Mouse (Mus musculus): ENCODE measurements around the gene Hbq1b.
A peak's percentile ranks its signal among the peaks of the same experiment; 100 is the strongest.

DNA sequence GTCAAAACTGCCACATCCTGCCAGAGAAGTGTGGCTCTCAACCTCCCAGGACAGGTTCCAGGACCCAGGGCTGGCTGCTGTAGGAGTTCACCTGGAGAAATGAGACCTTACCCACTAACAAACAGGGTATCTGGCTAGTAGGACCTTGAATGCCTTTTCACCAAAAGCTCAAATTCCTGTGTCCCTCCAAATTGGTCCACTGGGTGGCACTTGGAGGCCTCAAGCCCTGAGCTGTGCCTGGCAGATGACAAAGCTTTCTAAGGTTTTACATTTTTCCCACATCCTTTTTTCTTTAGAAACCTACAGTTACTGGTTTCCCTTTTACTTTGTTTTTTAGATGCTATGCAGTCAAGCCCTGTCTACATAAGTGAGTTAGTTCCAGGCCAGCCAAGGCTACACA lies 39.7 kb upstream of the Hbq1b start:
- TF ChIP-seq CTCF (IDR thresholded peaks at IDR 0.05) (peak; percentile 40), EP300 (IDR thresholded peaks at IDR 0.05) (no peak)
